In the genomic region with DNA sequence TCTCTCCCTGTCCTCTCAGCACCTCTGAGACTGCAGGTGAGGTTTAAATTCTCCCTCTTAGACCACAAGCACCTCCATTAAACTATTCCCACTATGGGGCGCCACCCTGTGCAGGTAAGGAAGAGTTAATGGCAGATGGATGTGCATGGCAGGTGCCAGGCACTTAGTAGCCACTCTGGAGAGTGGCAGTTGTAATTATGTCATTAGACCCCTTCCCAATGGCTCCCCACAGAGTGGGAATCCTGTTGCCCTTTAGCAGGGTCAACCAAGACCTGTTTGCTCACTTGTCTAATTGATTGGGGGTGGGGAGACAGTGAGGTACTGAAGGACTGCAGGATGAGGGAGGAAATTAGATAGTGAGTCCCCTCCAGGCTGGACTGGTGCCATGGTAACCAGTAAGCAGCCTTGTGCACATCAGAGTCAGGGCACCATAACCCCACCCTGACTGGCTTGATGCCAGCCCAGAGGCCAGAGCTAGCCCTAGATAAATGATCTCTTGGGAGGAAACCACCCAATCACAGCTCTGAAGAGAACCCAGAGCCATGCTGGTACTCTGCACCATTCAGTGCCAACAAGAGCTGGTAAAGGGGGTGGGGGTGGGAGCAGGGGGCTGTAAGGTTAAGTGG, we compare ENCODE assay signal across 12 mouse cellular contexts.
A peak's percentile ranks its signal among the peaks of the same experiment; 100 is the strongest.
DNase-seq lines count a peak whose midpoint lies in the region; ATAC-seq and TF ChIP-seq lines count a peak whose summit lies in the region.
"Had no signal": no experiment of that assay in that cellular context is flagged by ENCODE, and none has a peak within 500 bp of the region (broad histone marks: within the 10 kb centered on the region; RNA-seq: fewer than 3 reads in every experiment).

No protein-coding gene starts in this region.

- H3K9me3 ChIP-seq in forebrain, embryonic 11.5 days (ENCODE audit: control insufficient read depth, low read length): no peaks in the 10 kb centered on the region
- H3K9me3 ChIP-seq in forebrain, postnatal 0 days (ENCODE audit: low read length): no peaks in the 10 kb centered on the region
- H3K9me3 ChIP-seq in hindbrain, embryonic 13.5 days: no peaks in the 10 kb centered on the region
- H3K9me3 ChIP-seq in midbrain, postnatal 0 days (ENCODE audit: low read length): no peaks in the 10 kb centered on the region
- H3K9me3 ChIP-seq: heart, embryonic 13.5 days had no signal

- no peak for DNase-seq in forebrain, embryonic 11.5 days (ENCODE audit: low spot score)
- DNase-seq in forebrain, postnatal 0 days: no peak
- DNase-seq in lung, postnatal 10 days: peak; percentile 22
- DNase-seq in lung, postnatal 36 days: no peak
- peak; percentile 15 for DNase-seq in midbrain, postnatal 0 days (ENCODE audit: low spot score)
- no peak for DNase-seq in spleen, postnatal 10 days (ENCODE audit: low spot score in 2 of 2)
- no peak for DNase-seq in adrenal gland, postnatal 4 days (ENCODE audit: low spot score in 2 of 2)
- DNase-seq: thymus, adult 2 months had no signal

- H3K4me3 ChIP-seq in forebrain, embryonic 11.5 days (ENCODE audit: low read depth, low read length): no peak overlapping the region
- H3K4me3 ChIP-seq in forebrain, postnatal 0 days (ENCODE audit: low read depth, low read length): no peak overlapping the region
- H3K4me3 ChIP-seq in hindbrain, embryonic 13.5 days: no peak overlapping the region
- H3K4me3 ChIP-seq in midbrain, postnatal 0 days (ENCODE audit: low read depth, low read length): no peak overlapping the region
- H3K4me3 ChIP-seq: heart, embryonic 13.5 days; myocyte had no signal

- no peak overlapping the region for H3K4me2 ChIP-seq in forebrain, embryonic 11.5 days (ENCODE audit: low read depth, low read length, severe bottlenecking)
- no peak overlapping the region for H3K4me2 ChIP-seq in forebrain, postnatal 0 days (ENCODE audit: low read depth)
- H3K4me2 ChIP-seq in hindbrain, embryonic 13.5 days: no peak overlapping the region
- H3K4me2 ChIP-seq in midbrain, postnatal 0 days (ENCODE audit: low read depth, low read length, poor library complexity, severe bottlenecking): no peak overlapping the region
- H3K4me2 ChIP-seq: heart, embryonic 13.5 days had no signal

- H3K4me1 ChIP-seq in forebrain, embryonic 11.5 days (replicated peaks; ENCODE audit: control insufficient read depth, insufficient read depth, low read length): 0 out of 2 replicates have a peak, but pooled peaks cover 2% of the 10 kb centered on the region
- H3K4me1 ChIP-seq in forebrain, postnatal 0 days (ENCODE audit: insufficient read depth): no peaks in the 10 kb centered on the region
- peaks cover 21% of the 10 kb centered on the region for H3K4me1 ChIP-seq in hindbrain, embryonic 13.5 days (replicated peaks)
- no peaks in the 10 kb centered on the region for H3K4me1 ChIP-seq in midbrain, postnatal 0 days (ENCODE audit: insufficient read depth, low read length)

- no peak overlapping the region for H3K9ac ChIP-seq in forebrain, embryonic 11.5 days (ENCODE audit: low read length)
- H3K9ac ChIP-seq in forebrain, postnatal 0 days: no peak overlapping the region
- H3K9ac ChIP-seq in hindbrain, embryonic 13.5 days: no peak overlapping the region
- no peak overlapping the region for H3K9ac ChIP-seq in midbrain, postnatal 0 days (replicated peaks; ENCODE audit: low read length, poor library complexity, severe bottlenecking)
- H3K9ac ChIP-seq: heart, embryonic 13.5 days had no signal

- TF ChIP-seq CTCF in forebrain, postnatal 0 days (IDR thresholded peaks at IDR 0.05; ENCODE audit: low read depth): no peak
- no peak for TF ChIP-seq CTCF in midbrain, postnatal 0 days (IDR thresholded peaks at IDR 0.05)

- no peak overlapping the region for H3K27ac ChIP-seq in forebrain, embryonic 11.5 days (ENCODE audit: low read depth, low read length)
- no peak overlapping the region for H3K27ac ChIP-seq in forebrain, postnatal 0 days (ENCODE audit: low read depth, low read length)
- H3K27ac ChIP-seq in hindbrain, embryonic 13.5 days: no peak overlapping the region
- no peak overlapping the region for H3K27ac ChIP-seq in midbrain, postnatal 0 days (ENCODE audit: low read depth, low read length)
- H3K27ac ChIP-seq: heart, embryonic 13.5 days had no signal

- no peaks in the 10 kb centered on the region for H3K27me3 ChIP-seq in forebrain, embryonic 11.5 days (ENCODE audit: control insufficient read depth, insufficient read depth, low read length)
- no peaks in the 10 kb centered on the region for H3K27me3 ChIP-seq in forebrain, postnatal 0 days (ENCODE audit: insufficient read depth, low read length)
- H3K27me3 ChIP-seq in hindbrain, embryonic 13.5 days: no peaks in the 10 kb centered on the region
- no peaks in the 10 kb centered on the region for H3K27me3 ChIP-seq in midbrain, postnatal 0 days (ENCODE audit: insufficient read depth, low read length)
- H3K27me3 ChIP-seq: heart, embryonic 13.5 days had no signal

- H3K36me3 ChIP-seq in forebrain, embryonic 11.5 days (ENCODE audit: control insufficient read depth, insufficient read depth, low read length): no peaks in the 10 kb centered on the region
- no peaks in the 10 kb centered on the region for H3K36me3 ChIP-seq in forebrain, postnatal 0 days (ENCODE audit: insufficient read depth)
- no peaks in the 10 kb centered on the region for H3K36me3 ChIP-seq in hindbrain, embryonic 13.5 days
- no peaks in the 10 kb centered on the region for H3K36me3 ChIP-seq in midbrain, postnatal 0 days (ENCODE audit: insufficient read depth, low read length)
- H3K36me3 ChIP-seq: heart, embryonic 13.5 days had no signal

- peak; percentile 63; the same call in 1 of the 2 replicates for ATAC-seq in forebrain, embryonic 11.5 days (replicated peaks; ENCODE audit: low FRiP score)
- ATAC-seq in forebrain, postnatal 0 days: no peak
- ATAC-seq in hindbrain, embryonic 13.5 days (ENCODE audit: low FRiP score): peak; percentile 36; the same call in 1 of the 2 replicates
- no peak for ATAC-seq in midbrain, postnatal 0 days (ENCODE audit: low FRiP score)
- ATAC-seq: activated CD4-positive, CD25-positive, alpha-beta regulatory T cell, adult 4 months had no signal

- WGBS in forebrain, embryonic 11.5 days: 96% methylated on average over 1 of the region's 1 CpGs
- 83% methylated on average over 1 of the region's 1 CpGs for WGBS in forebrain, postnatal 0 days
- 76% methylated on average over 1 of the region's 1 CpGs for WGBS in hindbrain, embryonic 13.5 days
- WGBS in midbrain, postnatal 0 days: 89% methylated on average over 1 of the region's 1 CpGs

Comparison
In these comparisons a context has a peak if more than half of its experiments do, and no peak if none do; other contexts are left out.
1. ATAC-seq: peak in forebrain, embryonic 11.5 days (single experiment) and hindbrain, embryonic 13.5 days (single experiment); none in forebrain, postnatal 0 days (single experiment) and midbrain, postnatal 0 days (single experiment).
2. DNase-seq: peak in lung, postnatal 10 days (single experiment) and midbrain, postnatal 0 days (single experiment); none in forebrain, embryonic 11.5 days (single experiment), forebrain, postnatal 0 days (single experiment), lung, postnatal 36 days (single experiment), spleen, postnatal 10 days (0 of 2) and adrenal gland, postnatal 4 days (0 of 2).